Mouse (Mus musculus): ENCODE results near the gene Creb3l4.

GRCm38 (mm10) chr3:90275286-90275685 lies 32.0 kb upstream of the Creb3l4 start:
- TF ChIP-seq ZKSCAN1 (IDR thresholded peaks at IDR 0.05; ENCODE audit: borderline replicate concordance, low read depth, low read length) (no peak), ELF1 (IDR thresholded peaks at IDR 0.05; ENCODE audit: low read depth, low read length) (no peak), BHLHE40 (IDR thresholded peaks at IDR 0.05; ENCODE audit: low read depth, low read length) (no peak), TBP (conservative IDR thresholded peaks at IDR 0.05; ENCODE audit: low read depth, low read length) (no peak), NRF1 (IDR thresholded peaks at IDR 0.05; ENCODE audit: low read depth, low read length) (no peak), SIN3A (IDR thresholded peaks at IDR 0.05; ENCODE audit: low read length) (no peak), HCFC1 (IDR thresholded peaks at IDR 0.05; ENCODE audit: low read depth, low read length) (no peak)
